Mouse (Mus musculus): ENCODE results near the gene Hps5. TPM values are rescaled to one million over a fixed set of nuclear protein-coding genes. Genes with fewer than 3 reads are reported as not detected.

Hps5 gene
- polyA plus RNA-seq, 1 experiment from 2014 or later = 10.7 TPM

DNA sequence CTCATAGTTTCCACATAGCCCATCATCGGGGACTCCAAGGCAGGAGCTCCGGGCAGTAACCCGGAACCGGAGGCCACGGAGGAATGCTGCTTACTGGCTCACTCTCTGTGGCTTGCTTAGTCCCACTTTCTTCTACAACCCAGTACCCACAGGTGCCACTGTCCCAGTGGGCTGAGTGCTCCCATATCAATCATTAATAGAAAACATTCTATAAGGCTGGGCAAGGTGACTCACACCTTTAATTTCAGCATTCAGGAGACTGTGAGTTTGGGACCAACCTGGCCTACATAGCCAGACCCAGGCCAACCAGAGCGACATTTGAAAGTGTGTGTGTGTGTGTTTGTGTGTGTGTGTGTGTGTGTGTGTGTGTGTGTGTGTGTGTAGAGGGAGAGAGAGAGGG, 72.5 kb downstream of the Hps5 start:
- H3K4me1 ChIP-seq = peaks cover 10% of the 10 kb centered on the region; the same call in 1 of the 2 replicates
- ATAC-seq = no peak

DNA sequence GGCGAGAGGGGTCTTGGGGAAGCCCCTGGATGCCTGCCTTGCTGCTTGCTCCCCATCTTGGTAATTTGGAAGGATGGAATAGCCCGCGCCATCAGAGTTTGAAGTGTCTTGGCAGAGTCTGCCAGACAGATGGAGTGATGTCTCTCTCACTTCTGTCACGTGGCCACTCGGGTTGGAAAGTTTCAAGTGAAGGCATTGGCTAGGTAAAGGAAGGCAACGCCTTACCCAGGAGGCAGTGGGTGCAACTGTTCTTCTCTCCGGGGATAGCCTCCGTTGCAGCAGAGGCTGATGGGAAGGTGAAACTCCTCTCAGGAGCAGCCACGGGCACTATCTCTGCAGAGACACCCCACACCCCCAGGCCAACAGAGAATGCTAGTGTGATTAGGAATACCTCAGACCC, 75.4 kb downstream of the Hps5 start:
- ATAC-seq = no peak
- Histone ChIP-seq H3K4me1 (peaks cover 10% of the 10 kb centered on the region; the same call in 1 of the 2 replicates), H3K4me2 (no peak overlapping the region), H3K36me3 (no peaks in the 10 kb centered on the region), H3K27me3 (replicated peaks) (peaks cover 23% of the 10 kb centered on the region), H3K27ac (peak overlapping the region; percentile 42; the same call in 1 of the 2 replicates), H3K9ac (no peak overlapping the region), H3K9me3 (replicated peaks) (no peaks in the 10 kb centered on the region), H3K4me3 (no peak overlapping the region)
- WGBS (ENCODE audit: insufficient replicate concordance) = 58% methylated on average over 9 of the region's 9 CpGs

More for the DNA sequence above, 72.5 kb downstream of the Hps5 start:
- Histone ChIP-seq H3K36me3 (no peaks in the 10 kb centered on the region), H3K4me3 (no peak overlapping the region), H3K9ac (no peak overlapping the region), H3K9me3 (replicated peaks) (no peaks in the 10 kb centered on the region), H3K27me3 (replicated peaks) (peaks cover 22% of the 10 kb centered on the region), H3K27ac (no peak overlapping the region), H3K4me2 (no peak overlapping the region)
- 87% methylated on average over 6 of the region's 6 CpGs for WGBS (ENCODE audit: insufficient replicate concordance)

DNA sequence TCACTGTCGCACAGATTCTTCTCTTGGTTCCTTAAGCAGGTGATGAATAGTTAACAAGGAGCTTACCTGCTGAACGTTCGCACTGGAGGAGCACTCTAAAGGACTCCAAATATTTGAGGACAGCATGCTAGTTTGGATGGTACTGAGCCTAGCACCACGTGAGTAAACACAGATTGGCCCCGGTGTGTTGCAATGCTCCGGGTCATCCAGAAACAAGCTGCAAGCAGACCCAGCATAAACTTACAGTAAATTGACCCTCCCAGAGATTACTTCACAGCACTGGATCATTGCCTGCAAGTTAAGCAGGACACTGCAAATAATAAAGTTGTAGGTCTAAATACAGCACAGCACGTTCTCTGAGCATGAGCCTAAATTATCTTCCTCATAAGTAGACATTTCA, 76.3 kb downstream of the Hps5 start:
- peak; percentile 70 for ATAC-seq
- Histone ChIP-seq H3K27me3 (replicated peaks) (peaks cover 23% of the 10 kb centered on the region), H3K9ac (no peak overlapping the region), H3K9me3 (replicated peaks) (no peaks in the 10 kb centered on the region), H3K27ac (peak overlapping the region; percentile 42; the same call in 1 of the 2 replicates), H3K4me3 (no peak overlapping the region), H3K4me2 (no peak overlapping the region), H3K4me1 (peaks cover 10% of the 10 kb centered on the region; the same call in 1 of the 2 replicates), H3K36me3 (no peaks in the 10 kb centered on the region)
- 61% methylated on average over 7 of the region's 7 CpGs for WGBS (ENCODE audit: insufficient replicate concordance)

DNA sequence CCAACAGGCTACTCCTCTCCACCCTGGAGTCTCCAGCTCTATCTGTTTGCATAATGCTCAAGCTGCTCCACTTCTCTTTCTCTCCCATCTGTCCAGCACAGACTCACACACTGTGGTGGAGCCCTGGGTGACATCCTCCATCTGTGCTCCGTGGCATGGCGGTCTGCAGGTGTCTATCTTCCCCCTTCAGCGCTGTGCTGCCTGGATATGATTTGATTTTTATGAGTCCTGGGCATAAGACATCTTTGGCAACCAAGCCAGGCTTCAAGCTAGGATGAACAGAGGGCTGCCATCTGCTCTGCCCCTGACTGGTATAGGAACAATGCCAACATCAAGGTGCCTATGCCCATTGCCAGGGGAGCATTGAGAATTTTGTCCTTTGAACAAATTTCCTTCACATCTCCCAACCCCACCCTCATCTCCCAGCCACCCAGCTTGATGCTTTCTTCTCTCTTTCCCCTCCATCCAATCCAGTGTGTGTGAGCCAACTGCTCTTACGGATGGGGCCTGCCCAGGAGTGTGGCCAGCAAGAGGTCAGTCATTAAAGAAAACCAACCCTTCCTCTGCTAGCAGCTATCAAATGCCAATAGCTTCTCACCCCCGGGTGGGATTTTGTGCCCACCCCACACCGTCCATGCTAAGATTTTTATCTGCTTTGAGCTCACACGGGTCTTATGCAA, 77.1 kb downstream of the Hps5 start:
- Histone ChIP-seq H3K9me3 (replicated peaks) (no peaks in the 10 kb centered on the region), H3K4me2 (no peak overlapping the region), H3K9ac (no peak overlapping the region), H3K36me3 (no peaks in the 10 kb centered on the region), H3K4me3 (no peak overlapping the region), H3K27me3 (replicated peaks) (peaks cover 23% of the 10 kb centered on the region), H3K27ac (no peak overlapping the region), H3K4me1 (peaks cover 10% of the 10 kb centered on the region; the same call in 1 of the 2 replicates)
- WGBS (ENCODE audit: insufficient replicate concordance) = 65% methylated on average over 7 of the region's 7 CpGs
- 0 out of 2 replicates have a peak, but pooled peaks have one; percentile 4 for ATAC-seq

DNA sequence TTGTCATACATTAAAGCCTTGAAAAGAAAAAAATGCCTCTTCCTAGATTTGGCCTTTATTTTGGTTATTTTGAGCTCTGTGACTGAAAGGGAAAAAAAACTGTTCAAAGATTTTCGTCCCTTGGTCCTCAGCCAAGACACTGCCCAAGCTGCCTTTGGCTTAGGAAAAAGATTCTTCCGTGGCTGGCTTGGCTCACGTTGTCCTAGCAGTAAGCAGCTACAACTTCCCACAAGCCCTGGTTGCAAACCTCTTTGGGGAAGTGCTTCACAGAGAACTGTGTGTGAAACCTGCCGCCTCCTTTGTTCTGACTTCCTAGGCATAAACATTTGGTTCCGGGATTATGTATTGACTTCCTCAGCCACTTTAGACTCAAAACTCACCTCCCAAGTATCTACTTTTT, 79.0 kb downstream of the Hps5 start:
- no peak for ATAC-seq
- H3K9me3 ChIP-seq (replicated peaks) = no peaks in the 10 kb centered on the region
- no peak overlapping the region for H3K4me3 ChIP-seq
- no peak overlapping the region for H3K4me2 ChIP-seq
- no peaks in the 10 kb centered on the region for H3K36me3 ChIP-seq
- 25% methylated on average over 5 of the region's 5 CpGs for WGBS (ENCODE audit: insufficient replicate concordance)
- no peak overlapping the region for H3K9ac ChIP-seq
- peaks cover 17% of the 10 kb centered on the region for H3K27me3 ChIP-seq (replicated peaks)
- peaks cover 10% of the 10 kb centered on the region; the same call in 1 of the 2 replicates for H3K4me1 ChIP-seq
- no peak overlapping the region for H3K27ac ChIP-seq

- no peak for ATAC-seq
- no peaks in the 10 kb centered on the region for H3K9me3 ChIP-seq (replicated peaks)
- H3K27ac ChIP-seq = no peak within 1 kb of the TSS
Measured at GRCm38 (mm10) chr7:46715600-46715999, 80.3 kb downstream of the Hps5 start, which contains the start of gene Saa3. TSS of gene Saa3 (minus strand) at chr7:46715700.

DNA sequence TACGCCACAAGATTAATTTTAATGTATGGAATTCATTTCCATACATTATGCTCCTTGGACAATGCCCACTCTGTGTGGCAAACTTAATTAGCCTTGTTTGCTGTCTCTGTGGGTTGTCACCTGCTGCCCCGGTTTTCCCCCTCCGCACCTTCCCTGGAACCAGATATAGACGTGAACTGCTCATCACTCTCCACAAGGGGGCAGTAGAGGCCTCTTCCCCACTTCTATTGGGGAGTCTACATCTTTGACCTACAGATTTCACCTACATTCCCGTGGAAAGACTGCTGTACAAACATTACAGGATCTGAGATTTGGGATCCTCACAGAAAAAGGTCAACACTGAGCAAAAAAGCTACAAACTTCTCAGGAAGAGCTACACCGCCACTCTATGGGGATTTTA, 81.3 kb downstream of the Hps5 start:
- Histone ChIP-seq H3K9ac (no peak overlapping the region), H3K9me3 (replicated peaks) (no peaks in the 10 kb centered on the region), H3K4me2 (no peak overlapping the region), H3K27me3 (replicated peaks) (peaks cover 9% of the 10 kb centered on the region; the same call in 1 of the 2 replicates), H3K36me3 (no peaks in the 10 kb centered on the region), H3K27ac (no peak overlapping the region), H3K4me1 (peaks cover 9% of the 10 kb centered on the region), H3K4me3 (no peak overlapping the region)
- 22% methylated on average over 6 of the region's 6 CpGs for WGBS (ENCODE audit: insufficient replicate concordance)
- ATAC-seq = no peak

More at GRCm38 (mm10) chr7:46715600-46715999, 80.3 kb downstream of the Hps5 start, which contains the start of gene Saa3:
- Histone ChIP-seq H3K4me1 (peaks cover 12% of the 10 kb centered on the region), H3K36me3 (no peaks in the 10 kb centered on the region), H3K27me3 (replicated peaks) (peaks cover 14% of the 10 kb centered on the region), H3K4me2 (no peak within 1 kb of the TSS), H3K9ac (no peak within 1 kb of the TSS), H3K4me3 (no peak within 1 kb of the TSS)
- WGBS (ENCODE audit: insufficient replicate concordance) = 73% methylated on average over 5 of the region's 5 CpGs

DNA sequence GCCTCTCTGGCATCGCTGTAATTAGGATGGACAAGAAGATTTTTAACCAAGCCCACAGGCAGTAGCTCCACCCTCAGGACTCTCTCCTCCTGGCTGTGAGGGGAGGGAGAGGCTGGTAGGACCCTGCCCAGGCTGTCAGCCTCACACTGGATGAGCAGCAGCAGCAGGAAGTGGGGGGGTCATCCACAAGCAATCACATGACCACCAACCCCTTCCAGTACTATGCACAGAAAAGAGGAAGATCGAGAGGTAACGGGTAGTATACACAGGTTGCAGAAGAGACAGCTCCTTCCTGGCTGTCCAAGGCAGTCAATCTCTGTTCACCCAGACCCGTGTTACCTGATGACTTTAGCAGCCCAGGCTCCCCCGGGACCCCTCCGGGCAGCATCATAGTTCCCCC, 83.6 kb downstream of the Hps5 start:
- peaks cover 15% of the 10 kb centered on the region for H3K4me1 ChIP-seq
- H3K9ac ChIP-seq = no peak overlapping the region
- no peak overlapping the region for H3K4me3 ChIP-seq
- H3K36me3 ChIP-seq = peaks cover 17% of the 10 kb centered on the region
- no peak overlapping the region for H3K27ac ChIP-seq
- no peak for ATAC-seq
- no peaks in the 10 kb centered on the region for H3K9me3 ChIP-seq (replicated peaks)
- no peak overlapping the region for H3K4me2 ChIP-seq
- WGBS (ENCODE audit: insufficient replicate concordance) = 23% methylated on average over 6 of the region's 6 CpGs
- H3K27me3 ChIP-seq (replicated peaks) = no peaks in the 10 kb centered on the region

Other genes with a start within 250 kb of the Hps5 start
- gene Sergef, start 156.3 kb downstream of the Hps5 start, polyA plus RNA-seq (2016; fragmentation: Nextera tagmentation; extraction: Ambion mirVana) = 8.9 and 9.7 TPM in 2 replicates
- gene Tph1, start 123.5 kb downstream of the Hps5 start, polyA plus RNA-seq (2016; fragmentation: Nextera tagmentation; extraction: Ambion mirVana) = not detected in 2 replicates
- 21.0 and 21.5 TPM in 2 replicates for gene Saal1, start 85.4 kb downstream of the Hps5 start, polyA plus RNA-seq (2016; fragmentation: Nextera tagmentation; extraction: Ambion mirVana)
- gene Saa3, start 80.4 kb downstream of the Hps5 start, polyA plus RNA-seq (2016; fragmentation: Nextera tagmentation; extraction: Ambion mirVana) = 0.35 and 1.1 TPM in 2 replicates
- gene Saa4, start 63.5 kb downstream of the Hps5 start, polyA plus RNA-seq (2016; fragmentation: Nextera tagmentation; extraction: Ambion mirVana) = 1.6 and 2.2 TPM in 2 replicates
- 0.23 and 0.39 TPM in 2 replicates for gene Saa1, start 53.1 kb downstream of the Hps5 start, polyA plus RNA-seq (2016; fragmentation: Nextera tagmentation; extraction: Ambion mirVana)
- not detected in 2 replicates for gene Saa2, start 44.3 kb downstream of the Hps5 start, polyA plus RNA-seq (2016; fragmentation: Nextera tagmentation; extraction: Ambion mirVana)
- gene Gtf2h1, start within 50 bp of the Hps5 start, polyA plus RNA-seq (2016; fragmentation: Nextera tagmentation; extraction: Ambion mirVana) = 56.4 and 59.0 TPM in 2 replicates
- gene Ldha, start 45.4 kb upstream of the Hps5 start, polyA plus RNA-seq (2016; fragmentation: Nextera tagmentation; extraction: Ambion mirVana) = 1,680 and 1,789 TPM in 2 replicates
- gene Ldhc, start 65.1 kb upstream of the Hps5 start, polyA plus RNA-seq (2016; fragmentation: Nextera tagmentation; extraction: Ambion mirVana) = 0.15 and 0.22 TPM in 2 replicates
- gene Tsg101, start 123.9 kb upstream of the Hps5 start, polyA plus RNA-seq (2016; fragmentation: Nextera tagmentation; extraction: Ambion mirVana) = 84.7 and 87.5 TPM in 2 replicates
- 6.9 and 7.1 TPM in 2 replicates for gene Uevld, start 162.5 kb upstream of the Hps5 start, polyA plus RNA-seq (2016; fragmentation: Nextera tagmentation; extraction: Ambion mirVana)
- gene Gm9999, start 187.5 kb upstream of the Hps5 start, polyA plus RNA-seq (2016; fragmentation: Nextera tagmentation; extraction: Ambion mirVana) = not detected in 2 replicates
- 16.8 and 17.7 TPM in 2 replicates for gene Spty2d1, start 212.3 kb upstream of the Hps5 start, polyA plus RNA-seq (2016; fragmentation: Nextera tagmentation; extraction: Ambion mirVana)

All from liver, embryonic 12.5 days (tissue).